Mouse (Mus musculus): Measurements from ENCODE around the gene Fdx1. TPM values are rescaled to one million over a fixed set of nuclear protein-coding genes. Genes with fewer than 3 reads are reported as not detected.

The Fdx1 gene
- total and polyA plus RNA-seq, 3 experiments = 41.6 to 69.2 (median 51.1) TPM

GRCm38 (mm10) chr9:51922756-51923155 lies 40.6 kb downstream of the Fdx1 start:
- dilution Hi-C loops (cut with MboI; ENCODE audit: extremely low pct_ligation_motif_present, extremely low pct_unique_long_range_greater_than_20kb, low sequenced_read_pairs) = no loop called here
- Histone ChIP-seq H3K27ac (ENCODE audit: insufficient read depth, low read depth) (no peak overlapping the region), H3K79me2 (replicated peaks; ENCODE audit: control insufficient read depth, extremely low read depth, insufficient read depth, poor library complexity, severe bottlenecking) (no peaks in the 10 kb centered on the region), H3K27me3 (replicated peaks) (no peaks in the 10 kb centered on the region), H3K9ac (ENCODE audit: insufficient read depth, low read depth) (no peak overlapping the region), H3K4me2 (ENCODE audit: insufficient read depth, low read depth, poor library complexity, severe bottlenecking) (no peak overlapping the region), H3K4me3 (replicated peaks in 1 of 3; ENCODE audit: low read depth in 2 of 3, low read length in 2 of 3, poor library complexity in 1 of 3) (no peak overlapping the region), H3K9me3 (replicated peaks; ENCODE audit: low read length) (no peaks in the 10 kb centered on the region), H3K4me1 (ENCODE audit: control insufficient read depth in 1 of 2, insufficient read depth in 2 of 2) (peaks cover 2 to 13% of the 10 kb centered on the region in 2 experiments; a peak in 3 of 4 replicates), H3K36me3 (replicated peaks in 1 of 2; ENCODE audit: control insufficient read depth in 1 of 2, insufficient read depth in 1 of 2, low read length in 1 of 2) (peaks cover 0 to 5% of the 10 kb centered on the region in 2 experiments)
- TF ChIP-seq EP300 (IDR thresholded peaks at IDR 0.05; ENCODE audit: low read length) = no peak
- TF ChIP-seq SMC3 (IDR thresholded peaks at IDR 0.05; ENCODE audit: low read depth, low read length) = no peak
- no peak for TF ChIP-seq MAFK (IDR thresholded peaks at IDR 0.05; ENCODE audit: insufficient replicate concordance, low read length)
- TF ChIP-seq JUN (IDR thresholded peaks at IDR 0.05; ENCODE audit: insufficient read depth, low read depth, low read length) = no peak
- TF ChIP-seq MAZ (IDR thresholded peaks at IDR 0.05; ENCODE audit: low read depth, low read length) = no peak
- no peak for TF ChIP-seq ZNF384 (IDR thresholded peaks at IDR 0.05; ENCODE audit: low read depth, low read length)
- no peak for TF ChIP-seq RCOR1 (conservative IDR thresholded peaks at IDR 0.05; ENCODE audit: low read depth, low read length)
- in situ Hi-C loops (cut with MboI; ENCODE audit: low pct_ligation_motif_present, low pct_unique_long_range_greater_than_20kb, low sequenced_read_pairs) = loop anchor here (25.0 kb wide), 3 partner anchors 135 to 760 kb away; partner anchors contain the start of genes 1810046K07Rik and Gm32742
- no peak for DNase-seq (ENCODE audit: extremely low read depth)

- no peak overlapping the region for H3K27ac ChIP-seq (ENCODE audit: insufficient read depth, low read depth)
- H3K79me2 ChIP-seq (replicated peaks; ENCODE audit: control insufficient read depth, extremely low read depth, insufficient read depth, poor library complexity, severe bottlenecking) = no peaks in the 10 kb centered on the region
- H3K4me3 ChIP-seq (replicated peaks in 1 of 3; ENCODE audit: low read depth in 2 of 3, low read length in 2 of 3, poor library complexity in 1 of 3) = no peak overlapping the region
- peaks cover 0 to 1% of the 10 kb centered on the region in 2 experiments for H3K36me3 ChIP-seq (replicated peaks in 1 of 2; ENCODE audit: control insufficient read depth in 1 of 2, insufficient read depth in 1 of 2, low read length in 1 of 2)
- in situ Hi-C loops (cut with MboI; ENCODE audit: low pct_ligation_motif_present, low pct_unique_long_range_greater_than_20kb, low sequenced_read_pairs) = loop anchor here (25.0 kb wide), 3 partner anchors 128 to 753 kb away; partner anchors contain the start of genes 1810046K07Rik and Gm32742
- dilution Hi-C loops (cut with MboI; ENCODE audit: extremely low pct_ligation_motif_present, extremely low pct_unique_long_range_greater_than_20kb, low sequenced_read_pairs) = no loop called here
- H3K4me1 ChIP-seq (ENCODE audit: control insufficient read depth in 1 of 2, insufficient read depth in 2 of 2) = peaks cover 2 to 6% of the 10 kb centered on the region in 2 experiments; a peak in 3 of 4 replicates
- TF ChIP-seq CTCF (conservative IDR thresholded peaks at IDR 0.05 in 1 of 2, IDR thresholded peaks at IDR 0.05 in 1 of 2; ENCODE audit: low read depth in 2 of 2, low read length in 2 of 2) (peak in 1 of 2 experiments; percentile 21; a peak in 2 of 4 replicates), RAD21 (IDR thresholded peaks at IDR 0.05; ENCODE audit: low read depth, low read length) (peak; percentile 14), SMC3 (IDR thresholded peaks at IDR 0.05; ENCODE audit: low read depth, low read length) (peak; percentile 12), PAX5 (IDR thresholded peaks at IDR 0.05; ENCODE audit: low read length) (no peak)
- no peaks in the 10 kb centered on the region for H3K9me3 ChIP-seq (replicated peaks; ENCODE audit: low read length)
- no peak overlapping the region for H3K4me2 ChIP-seq (ENCODE audit: insufficient read depth, low read depth, poor library complexity, severe bottlenecking)
- H3K27me3 ChIP-seq (replicated peaks) = no peaks in the 10 kb centered on the region
- DNase-seq (ENCODE audit: extremely low read depth) = no peak
- no peak overlapping the region for H3K9ac ChIP-seq (ENCODE audit: insufficient read depth, low read depth)
Observed at GRCm38 (mm10) chr9:51915580-51915979, 47.8 kb downstream of the Fdx1 start.

GRCm38 (mm10) chr9:51914481-51915120 lies 48.8 kb downstream of the Fdx1 start:
- Histone ChIP-seq H3K4me2 (ENCODE audit: insufficient read depth, low read depth, poor library complexity, severe bottlenecking) (no peak overlapping the region), H3K9ac (ENCODE audit: insufficient read depth, low read depth) (no peak overlapping the region), H3K27me3 (replicated peaks) (no peaks in the 10 kb centered on the region), H3K79me2 (replicated peaks; ENCODE audit: control insufficient read depth, extremely low read depth, insufficient read depth, poor library complexity, severe bottlenecking) (no peaks in the 10 kb centered on the region), H3K9me3 (replicated peaks; ENCODE audit: low read length) (no peaks in the 10 kb centered on the region), H3K4me3 (replicated peaks in 1 of 3; ENCODE audit: low read depth in 2 of 3, low read length in 2 of 3, poor library complexity in 1 of 3) (no peak overlapping the region), H3K27ac (ENCODE audit: insufficient read depth, low read depth) (no peak overlapping the region), H3K4me1 (ENCODE audit: control insufficient read depth in 1 of 2, insufficient read depth in 2 of 2) (peaks cover 2 to 4% of the 10 kb centered on the region in 2 experiments; a peak in 3 of 4 replicates), H3K36me3 (replicated peaks in 1 of 2; ENCODE audit: control insufficient read depth in 1 of 2, insufficient read depth in 1 of 2, low read length in 1 of 2) (peaks cover 0 to 1% of the 10 kb centered on the region in 2 experiments)
- in situ Hi-C loops (cut with MboI; ENCODE audit: low pct_ligation_motif_present, low pct_unique_long_range_greater_than_20kb, low sequenced_read_pairs) = loop anchor here (25.0 kb wide), 3 partner anchors 127 to 752 kb away; partner anchors contain the start of genes 1810046K07Rik and Gm32742
- dilution Hi-C loops (cut with MboI; ENCODE audit: extremely low pct_ligation_motif_present, extremely low pct_unique_long_range_greater_than_20kb, low sequenced_read_pairs) = no loop called here
- TF ChIP-seq ZKSCAN1 (IDR thresholded peaks at IDR 0.05; ENCODE audit: borderline replicate concordance, low read depth, low read length) (no peak), RCOR1 (conservative IDR thresholded peaks at IDR 0.05; ENCODE audit: low read depth, low read length) (no peak), ZC3H11A (IDR thresholded peaks at IDR 0.05; ENCODE audit: low read depth, low read length) (no peak), SIN3A (IDR thresholded peaks at IDR 0.05; ENCODE audit: low read length) (no peak), ZNF384 (IDR thresholded peaks at IDR 0.05; ENCODE audit: low read depth, low read length) (no peak), TBP (conservative IDR thresholded peaks at IDR 0.05; ENCODE audit: low read depth, low read length) (no peak), GABPA (IDR thresholded peaks at IDR 0.05; ENCODE audit: insufficient replicate concordance, low read depth, low read length) (no peak), UBTF (IDR thresholded peaks at IDR 0.05; ENCODE audit: low read depth, low read length) (no peak), RAD21 (IDR thresholded peaks at IDR 0.05; ENCODE audit: low read depth, low read length) (no peak), KAT2A (IDR thresholded peaks at IDR 0.05; ENCODE audit: insufficient replicate concordance, low read length) (no peak), NRF1 (IDR thresholded peaks at IDR 0.05; ENCODE audit: low read depth, low read length) (no peak), SMC3 (IDR thresholded peaks at IDR 0.05; ENCODE audit: low read depth, low read length) (no peak), MXI1 (IDR thresholded peaks at IDR 0.05; ENCODE audit: low read depth, low read length) (no peak), HCFC1 (IDR thresholded peaks at IDR 0.05; ENCODE audit: low read depth, low read length) (no peak), USF2 (conservative IDR thresholded peaks at IDR 0.05; ENCODE audit: low read depth, low read length) (no peak)
- DNase-seq (ENCODE audit: extremely low read depth) = no peak

All from CH12.LX (cell line).